Mouse (Mus musculus): ENCODE results near the gene Gfra1. TPM values are rescaled to one million over a fixed set of nuclear protein-coding genes. Genes with fewer than 3 reads are reported as not detected.

Gfra1 gene
- polyA plus RNA-seq, 1 experiment from 2014 or later = 10.7 TPM

DNA sequence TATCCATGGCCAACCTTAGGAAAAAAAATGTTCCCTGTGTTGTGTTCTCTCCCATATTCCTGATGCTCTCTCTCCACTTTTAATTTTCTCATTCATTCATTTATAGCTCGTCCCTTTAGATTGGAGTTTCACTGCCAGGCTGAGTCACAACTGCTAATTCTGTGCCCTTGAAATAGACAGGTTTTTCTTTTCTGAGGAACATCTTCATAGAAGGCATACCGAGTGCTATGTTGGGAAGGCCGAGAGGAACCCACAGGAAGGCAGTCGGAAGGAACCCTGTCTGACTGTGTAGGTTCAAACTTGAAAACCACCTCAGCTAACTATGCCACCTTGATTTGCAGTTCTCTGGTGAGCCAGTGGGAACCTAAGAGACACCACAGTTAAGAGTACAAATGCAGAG is 81.6 kb downstream of the Gfra1 start:
- no peak overlapping the region for H3K4me2 ChIP-seq
- no peaks in the 10 kb centered on the region for H3K4me1 ChIP-seq (replicated peaks; ENCODE audit: control insufficient read depth, insufficient read depth, low read length)
- no peaks in the 10 kb centered on the region for H3K27me3 ChIP-seq (replicated peaks; ENCODE audit: control insufficient read depth, insufficient read depth, low read length)
- no peak overlapping the region for H3K9ac ChIP-seq (ENCODE audit: low read depth, low read length)
- H3K9me3 ChIP-seq (ENCODE audit: control insufficient read depth, low read length) = no peaks in the 10 kb centered on the region
- H3K4me3 ChIP-seq (ENCODE audit: low read depth, low read length) = no peak overlapping the region
- 93% methylated on average over 4 of the region's 4 CpGs for WGBS
- H3K27ac ChIP-seq (ENCODE audit: low read depth, low read length) = no peak overlapping the region
- no peaks in the 10 kb centered on the region for H3K36me3 ChIP-seq (ENCODE audit: control insufficient read depth, insufficient read depth, low read length)
- DNase-seq (ENCODE audit: low spot score) = no peak
- no peak for ATAC-seq (replicated peaks; ENCODE audit: low FRiP score)

DNA sequence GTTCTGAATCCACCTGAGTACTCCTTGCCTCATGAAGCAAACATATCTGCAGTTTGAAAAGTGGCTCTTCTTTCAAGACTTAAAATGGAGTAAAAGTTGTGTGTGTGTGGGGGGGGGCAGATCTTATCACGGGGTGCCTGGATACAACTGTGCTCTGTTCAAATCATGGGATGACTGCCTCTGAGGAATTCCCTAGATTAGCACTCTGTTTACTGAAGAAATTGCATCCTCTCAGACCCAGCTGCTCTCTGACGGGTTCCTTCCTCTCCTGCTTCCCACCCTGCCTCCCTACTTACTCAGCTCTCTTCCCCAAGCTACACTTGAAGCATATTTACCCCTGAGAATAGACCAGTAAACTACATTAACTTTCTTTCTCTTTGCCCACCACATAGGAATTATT is 87.2 kb downstream of the Gfra1 start:
- Histone ChIP-seq H3K9me3 (ENCODE audit: control insufficient read depth, low read length) (no peaks in the 10 kb centered on the region), H3K4me1 (replicated peaks; ENCODE audit: control insufficient read depth, insufficient read depth, low read length) (no peaks in the 10 kb centered on the region), H3K4me3 (ENCODE audit: low read depth, low read length) (no peak overlapping the region), H3K36me3 (ENCODE audit: control insufficient read depth, insufficient read depth, low read length) (no peaks in the 10 kb centered on the region), H3K27me3 (replicated peaks; ENCODE audit: control insufficient read depth, insufficient read depth, low read length) (no peaks in the 10 kb centered on the region), H3K27ac (ENCODE audit: low read depth, low read length) (no peak overlapping the region), H3K4me2 (no peak overlapping the region), H3K9ac (ENCODE audit: low read depth, low read length) (no peak overlapping the region)
- 49% methylated on average over 2 of the region's 2 CpGs for WGBS
- DNase-seq (ENCODE audit: low spot score) (no peak), ATAC-seq (replicated peaks; ENCODE audit: low FRiP score) (no peak)

DNA sequence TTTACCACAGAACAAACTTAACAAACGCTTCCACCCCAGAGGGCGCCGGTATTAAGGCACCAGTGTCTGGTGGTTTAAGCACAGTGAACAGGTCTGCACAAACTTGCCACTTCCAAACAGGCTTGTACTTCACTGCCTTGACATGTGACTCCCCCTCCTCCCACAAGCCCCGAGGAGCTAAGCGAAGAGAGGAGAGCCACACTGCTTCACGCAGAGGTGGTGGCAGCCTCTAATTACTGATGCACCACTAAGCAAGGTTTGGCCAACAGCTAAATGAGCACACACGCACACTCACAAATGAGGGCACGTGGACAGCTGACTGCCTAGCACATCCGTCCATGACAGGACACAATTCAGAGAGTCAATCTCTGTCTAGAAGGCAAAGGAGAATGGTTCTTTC is 91.0 kb downstream of the Gfra1 start:
- Histone ChIP-seq H3K9ac (ENCODE audit: low read depth, low read length) (no peak overlapping the region), H3K9me3 (ENCODE audit: control insufficient read depth, low read length) (no peaks in the 10 kb centered on the region), H3K36me3 (ENCODE audit: control insufficient read depth, insufficient read depth, low read length) (no peaks in the 10 kb centered on the region), H3K4me1 (replicated peaks; ENCODE audit: control insufficient read depth, insufficient read depth, low read length) (no peaks in the 10 kb centered on the region), H3K4me2 (no peak overlapping the region), H3K4me3 (ENCODE audit: low read depth, low read length) (no peak overlapping the region), H3K27me3 (replicated peaks; ENCODE audit: control insufficient read depth, insufficient read depth, low read length) (no peaks in the 10 kb centered on the region), H3K27ac (ENCODE audit: low read depth, low read length) (no peak overlapping the region)
- no peak for DNase-seq (ENCODE audit: low spot score)
- WGBS = 68% methylated on average over 9 of the region's 9 CpGs
- ATAC-seq (replicated peaks; ENCODE audit: low FRiP score) = no peak

DNA sequence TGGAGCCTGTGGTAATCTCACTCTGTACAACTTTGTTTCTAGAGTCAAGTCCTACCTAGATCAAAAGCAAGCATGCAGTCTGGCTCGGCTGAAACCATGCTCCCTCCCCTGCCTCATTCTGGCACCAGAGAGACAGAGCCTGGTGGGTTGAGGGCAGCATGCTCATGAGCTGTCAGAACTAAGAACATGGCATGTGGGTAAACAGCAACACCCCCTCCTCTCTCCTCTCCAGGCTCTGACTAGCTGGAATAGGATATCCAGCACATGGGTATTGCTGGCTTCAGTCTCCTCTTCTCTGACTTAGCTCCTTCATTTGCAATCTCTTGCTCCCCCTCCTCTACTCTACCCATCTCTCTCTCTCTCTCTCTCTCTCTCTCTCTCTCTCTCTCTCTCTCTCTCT is 94.7 kb downstream of the Gfra1 start:
- DNase-seq (ENCODE audit: low spot score) (no peak), ATAC-seq (replicated peaks; ENCODE audit: low FRiP score) (no peak)
- H3K4me3 ChIP-seq (ENCODE audit: low read depth, low read length) = no peak overlapping the region
- H3K36me3 ChIP-seq (ENCODE audit: control insufficient read depth, insufficient read depth, low read length) = no peaks in the 10 kb centered on the region
- WGBS = 76% methylated on average over 1 of the region's 1 CpGs
- no peaks in the 10 kb centered on the region for H3K9me3 ChIP-seq (ENCODE audit: control insufficient read depth, low read length)
- H3K27me3 ChIP-seq (replicated peaks; ENCODE audit: control insufficient read depth, insufficient read depth, low read length) = no peaks in the 10 kb centered on the region
- H3K9ac ChIP-seq (ENCODE audit: low read depth, low read length) = no peak overlapping the region
- no peak overlapping the region for H3K27ac ChIP-seq (ENCODE audit: low read depth, low read length)
- no peak overlapping the region for H3K4me2 ChIP-seq
- H3K4me1 ChIP-seq (replicated peaks; ENCODE audit: control insufficient read depth, insufficient read depth, low read length) = no peaks in the 10 kb centered on the region

DNA sequence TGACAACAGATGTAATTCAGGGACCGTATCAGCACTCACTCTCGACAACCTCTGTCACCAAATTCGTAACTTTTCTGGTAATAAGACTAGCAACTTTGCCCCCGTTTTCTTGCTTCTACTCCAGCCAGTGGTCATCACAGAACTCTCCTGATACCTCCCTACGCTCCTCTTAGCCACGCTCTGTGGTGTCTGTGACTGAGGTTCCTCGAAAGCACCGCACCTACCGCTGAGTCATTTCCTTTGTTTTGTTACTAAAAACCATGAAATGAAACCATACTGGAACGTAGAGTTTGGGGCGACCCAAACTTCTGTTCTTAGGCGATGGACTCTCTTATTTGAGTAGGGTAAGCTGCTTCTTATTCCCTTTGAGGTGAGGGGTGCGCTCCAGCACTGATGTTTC is 97.6 kb downstream of the Gfra1 start:
- Histone ChIP-seq H3K36me3 (ENCODE audit: control insufficient read depth, insufficient read depth, low read length) (no peaks in the 10 kb centered on the region), H3K27ac (ENCODE audit: low read depth, low read length) (no peak overlapping the region), H3K4me1 (replicated peaks; ENCODE audit: control insufficient read depth, insufficient read depth, low read length) (no peaks in the 10 kb centered on the region), H3K9me3 (ENCODE audit: control insufficient read depth, low read length) (no peaks in the 10 kb centered on the region), H3K4me3 (ENCODE audit: low read depth, low read length) (no peak overlapping the region), H3K27me3 (replicated peaks; ENCODE audit: control insufficient read depth, insufficient read depth, low read length) (no peaks in the 10 kb centered on the region), H3K4me2 (no peak overlapping the region), H3K9ac (ENCODE audit: low read depth, low read length) (no peak overlapping the region)
- WGBS = 66% methylated on average over 13 of the region's 13 CpGs
- ATAC-seq (replicated peaks; ENCODE audit: low FRiP score) (no peak), DNase-seq (ENCODE audit: low spot score) (no peak)

DNA sequence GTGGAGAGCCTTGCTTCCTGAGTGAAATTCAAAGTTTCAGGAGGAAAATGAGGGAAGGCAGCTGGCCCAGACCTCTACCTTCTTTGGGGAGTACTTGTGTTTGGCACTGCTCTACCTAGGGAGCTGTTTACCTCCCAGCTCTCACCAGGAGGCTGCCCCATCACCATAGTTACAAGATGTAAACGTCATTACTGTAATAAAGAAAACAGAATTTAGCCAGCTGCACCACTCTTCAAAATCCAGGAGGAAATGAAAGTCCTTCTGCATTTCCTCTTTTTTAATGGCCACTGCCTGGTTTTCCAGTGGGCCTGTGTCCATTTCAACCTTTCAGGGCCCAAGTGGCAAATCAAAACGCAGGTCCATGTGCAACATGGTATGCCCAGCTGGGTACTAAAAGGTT is 101.8 kb downstream of the Gfra1 start:
- Histone ChIP-seq H3K9me3 (ENCODE audit: control insufficient read depth, low read length) (no peaks in the 10 kb centered on the region), H3K27ac (ENCODE audit: low read depth, low read length) (no peak overlapping the region), H3K4me2 (no peak overlapping the region), H3K27me3 (replicated peaks; ENCODE audit: control insufficient read depth, insufficient read depth, low read length) (no peaks in the 10 kb centered on the region), H3K4me1 (replicated peaks; ENCODE audit: control insufficient read depth, insufficient read depth, low read length) (no peaks in the 10 kb centered on the region), H3K36me3 (ENCODE audit: control insufficient read depth, insufficient read depth, low read length) (no peaks in the 10 kb centered on the region), H3K4me3 (ENCODE audit: low read depth, low read length) (no peak overlapping the region), H3K9ac (ENCODE audit: low read depth, low read length) (no peak overlapping the region)
- no peak for ATAC-seq (replicated peaks; ENCODE audit: low FRiP score)
- WGBS = 36% methylated on average over 2 of the region's 2 CpGs
- DNase-seq (ENCODE audit: low spot score) = no peak

DNA sequence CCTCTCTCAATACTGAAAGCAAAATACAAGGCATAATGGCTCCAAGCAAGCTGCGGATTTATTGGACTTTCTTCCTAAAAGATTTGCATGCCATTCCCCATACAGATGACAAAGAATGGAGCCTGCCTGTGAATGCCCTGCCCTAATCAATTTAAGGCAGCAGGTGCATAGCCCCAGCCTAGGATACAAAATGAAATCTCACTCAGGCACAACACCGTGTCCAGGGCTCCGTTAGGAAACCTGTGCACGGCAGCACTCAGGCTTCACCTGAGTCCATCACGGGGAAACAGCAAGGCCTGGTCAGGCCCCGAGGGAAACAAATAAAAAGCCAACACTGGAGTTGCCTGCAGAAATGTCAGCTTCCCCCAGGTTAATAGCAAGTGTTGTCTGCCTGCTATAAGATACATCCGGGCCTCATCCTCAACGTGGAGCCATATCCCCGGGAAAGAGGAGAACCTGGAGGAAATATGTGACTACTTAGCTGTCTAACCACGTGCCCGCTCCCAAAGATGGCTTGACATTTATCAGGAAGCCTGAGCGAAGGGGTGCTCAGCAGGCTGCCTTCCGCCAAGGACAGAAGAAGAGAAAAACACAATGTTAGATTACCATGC is 102.3 kb downstream of the Gfra1 start:
- Histone ChIP-seq H3K9me3 (ENCODE audit: control insufficient read depth, low read length) (no peaks in the 10 kb centered on the region), H3K27ac (ENCODE audit: low read depth, low read length) (no peak overlapping the region), H3K4me1 (replicated peaks; ENCODE audit: control insufficient read depth, insufficient read depth, low read length) (no peaks in the 10 kb centered on the region), H3K4me3 (ENCODE audit: low read depth, low read length) (no peak overlapping the region), H3K27me3 (replicated peaks; ENCODE audit: control insufficient read depth, insufficient read depth, low read length) (no peaks in the 10 kb centered on the region), H3K36me3 (ENCODE audit: control insufficient read depth, insufficient read depth, low read length) (no peaks in the 10 kb centered on the region), H3K4me2 (no peak overlapping the region), H3K9ac (ENCODE audit: low read depth, low read length) (no peak overlapping the region)
- DNase-seq (ENCODE audit: low spot score) = no peak
- no peak for ATAC-seq (replicated peaks; ENCODE audit: low FRiP score)
- 71% methylated on average over 13 of the region's 13 CpGs for WGBS

DNA sequence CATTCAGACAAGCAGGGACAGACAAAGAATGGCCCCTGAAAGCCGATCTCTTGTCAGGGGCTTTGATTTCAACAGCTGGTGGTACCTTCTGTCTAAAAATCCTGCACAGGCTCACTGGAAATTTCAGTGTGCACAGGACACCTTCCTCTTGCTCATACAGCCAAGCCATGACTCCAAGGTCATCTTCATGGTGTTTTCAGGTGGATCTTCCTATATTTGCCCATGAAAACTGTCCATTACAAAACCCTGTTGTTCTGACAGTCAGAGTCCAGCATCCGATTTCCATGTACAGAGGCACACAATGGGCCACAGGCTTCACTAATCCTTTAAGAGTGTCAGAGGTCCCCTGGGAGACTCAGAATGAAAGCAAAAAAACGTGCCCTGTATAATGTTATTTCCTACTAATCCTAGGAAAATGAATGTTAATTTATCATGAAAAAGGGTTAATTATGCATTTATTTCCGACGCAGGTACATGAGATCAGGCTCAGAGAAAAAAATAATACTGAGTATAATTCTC is 105.8 kb downstream of the Gfra1 start:
- ATAC-seq (replicated peaks; ENCODE audit: low FRiP score) = no peak
- Histone ChIP-seq H3K36me3 (ENCODE audit: control insufficient read depth, insufficient read depth, low read length) (no peaks in the 10 kb centered on the region), H3K4me2 (no peak overlapping the region), H3K4me3 (ENCODE audit: low read depth, low read length) (no peak overlapping the region), H3K27me3 (replicated peaks; ENCODE audit: control insufficient read depth, insufficient read depth, low read length) (no peaks in the 10 kb centered on the region), H3K9me3 (ENCODE audit: control insufficient read depth, low read length) (no peaks in the 10 kb centered on the region), H3K9ac (ENCODE audit: low read depth, low read length) (no peak overlapping the region), H3K27ac (ENCODE audit: low read depth, low read length) (no peak overlapping the region), H3K4me1 (replicated peaks; ENCODE audit: control insufficient read depth, insufficient read depth, low read length) (no peaks in the 10 kb centered on the region)
- no peak for DNase-seq (ENCODE audit: low spot score)
- 68% methylated on average over 5 of the region's 5 CpGs for WGBS

DNA sequence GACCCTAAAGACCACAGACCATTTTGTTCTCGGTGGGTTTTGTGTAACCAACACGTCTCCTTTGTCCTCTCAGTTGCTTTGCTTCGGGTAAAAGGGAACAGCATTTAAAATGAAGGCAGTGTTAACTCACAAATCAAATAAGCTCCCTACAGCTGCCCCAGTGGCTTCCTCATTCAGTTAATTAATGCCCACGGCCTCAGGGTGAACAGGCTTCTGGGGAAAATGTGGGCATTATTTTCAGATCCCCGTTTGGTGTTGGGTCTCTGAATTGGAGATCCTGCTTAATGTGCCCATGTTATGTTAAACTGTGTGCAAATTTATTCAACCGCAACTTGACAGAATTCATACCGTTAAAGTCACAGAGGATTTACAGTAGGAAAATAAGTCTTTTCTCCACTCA is 110.6 kb downstream of the Gfra1 start:
- Histone ChIP-seq H3K27ac (ENCODE audit: low read depth, low read length) (no peak overlapping the region), H3K9me3 (ENCODE audit: control insufficient read depth, low read length) (no peaks in the 10 kb centered on the region), H3K27me3 (replicated peaks; ENCODE audit: control insufficient read depth, insufficient read depth, low read length) (no peaks in the 10 kb centered on the region), H3K36me3 (ENCODE audit: control insufficient read depth, insufficient read depth, low read length) (no peaks in the 10 kb centered on the region), H3K4me1 (replicated peaks; ENCODE audit: control insufficient read depth, insufficient read depth, low read length) (no peaks in the 10 kb centered on the region), H3K4me3 (ENCODE audit: low read depth, low read length) (no peak overlapping the region), H3K4me2 (no peak overlapping the region), H3K9ac (ENCODE audit: low read depth, low read length) (no peak overlapping the region)
- WGBS = 75% methylated on average over 7 of the region's 7 CpGs
- DNase-seq (ENCODE audit: low spot score) = no peak
- ATAC-seq (replicated peaks; ENCODE audit: low FRiP score) = no peak
